Mouse (Mus musculus) hematopoietic multipotent progenitor cell, adult 10-12 weeks (in vitro differentiated cells): ENCODE results near the gene C2cd3. TPM values are rescaled to one million over a fixed set of nuclear protein-coding genes. Genes with fewer than 3 reads are reported as not detected.

Experiments used
- polyA plus RNA-seq: library from polyadenylated mRNA; stranded (reverse); fragments of >175 nt; gene quantifications from 2 replicates; pipeline ENCODE4 v1.2.3, GENCODE M21; 2012; ENCODE audit warnings: low replicate concordance

The C2cd3 gene
- 27.5 and 47.7 TPM in 2 replicates for polyA plus RNA-seq

DNA sequence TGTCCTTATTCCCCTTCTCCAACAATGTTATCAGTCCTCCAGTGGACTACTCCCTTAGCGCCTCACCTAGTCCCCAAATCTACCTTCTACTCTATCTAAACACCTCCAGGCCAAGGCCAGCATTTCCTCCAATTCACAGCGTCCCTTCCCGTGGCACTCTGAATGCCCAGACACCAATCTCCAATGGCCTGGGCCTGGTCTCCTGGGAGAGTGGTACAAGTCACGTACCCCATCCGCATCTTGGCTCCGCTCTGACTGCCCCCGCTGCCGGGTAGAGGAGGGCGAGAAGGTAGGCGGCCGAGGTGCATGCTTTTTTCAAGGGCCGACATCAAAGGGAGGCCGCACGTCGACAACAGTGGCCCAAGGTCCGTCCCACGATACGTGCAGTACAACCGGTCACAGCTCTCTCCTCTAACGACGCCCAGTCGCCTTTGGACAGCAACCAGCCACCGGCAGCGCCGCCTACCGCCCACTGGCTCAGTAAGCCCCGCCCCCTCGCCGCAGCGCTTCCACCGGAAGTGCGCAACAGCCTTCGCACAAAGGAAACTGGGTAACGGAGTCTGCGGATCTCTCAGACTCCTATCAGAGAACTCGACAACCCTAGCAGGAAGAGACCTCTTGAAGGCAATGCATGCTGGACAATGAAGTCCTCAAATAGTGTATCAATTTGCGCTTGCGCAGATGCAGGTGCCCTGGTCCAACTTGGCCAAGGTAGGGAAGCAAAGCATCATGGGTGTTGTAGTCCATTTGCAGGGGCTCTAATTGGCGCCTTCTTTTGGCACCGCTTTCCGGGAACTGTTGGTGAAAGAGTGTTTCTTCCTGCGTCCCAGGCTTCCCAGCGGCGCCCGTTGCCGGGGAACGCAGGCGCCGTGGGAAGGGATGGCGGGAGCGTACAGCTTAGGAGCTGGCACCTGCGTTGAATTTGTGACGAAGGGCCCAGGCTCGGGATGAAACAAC is at the start of gene C2cd3, which contains the start of gene Ppme1:
Gene C2cd3 (plus strand): TSS at position 739 of the 957 bp plus-strand sequence.
Gene Ppme1 (minus strand): TSS at position 813 of the 957 bp plus-strand sequence.

DNA sequence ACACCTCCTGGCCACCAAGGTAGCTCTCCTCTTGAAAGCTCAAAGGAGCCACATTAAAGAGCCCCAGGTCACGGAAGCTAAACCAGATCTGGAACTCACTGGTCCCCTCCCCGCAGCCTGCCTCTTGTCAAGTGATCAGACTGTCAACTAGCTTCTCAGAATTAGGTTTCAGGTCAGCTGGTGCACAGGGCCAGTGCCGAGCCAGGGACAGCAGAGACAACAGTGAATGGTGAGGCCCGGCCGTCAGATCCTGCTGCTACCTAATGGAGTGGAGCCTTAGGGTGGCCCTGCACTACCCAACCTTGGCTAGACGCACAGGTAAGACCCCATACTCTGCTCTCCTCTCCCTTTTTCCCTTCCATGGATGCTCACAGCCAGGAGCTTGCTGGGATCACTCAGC is 100.7 kb downstream of the C2cd3 start, which contains the start of gene Ucp3:
Gene Ucp3 (plus strand): TSS at position 214 of the 400 bp plus-strand sequence.

DNA sequence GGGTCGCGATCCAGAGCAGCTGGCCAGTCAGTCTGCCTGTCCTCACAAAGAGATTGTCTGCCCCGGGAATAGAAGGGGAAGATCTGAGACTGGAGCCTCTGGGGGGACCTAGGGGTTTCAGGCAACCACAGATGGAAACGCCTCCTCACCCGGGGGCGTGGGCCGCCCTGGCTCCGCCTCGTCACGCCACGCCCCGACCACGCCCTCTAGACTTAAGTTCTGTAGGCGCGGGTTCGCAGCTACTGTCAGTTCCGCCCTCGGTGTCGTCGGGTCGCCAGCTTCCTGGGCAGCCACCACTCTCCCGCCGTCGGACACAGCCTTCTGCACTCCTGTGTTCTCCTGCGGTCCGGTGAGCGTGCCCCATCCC is 121.1 kb downstream of the C2cd3 start, which contains the start of gene Ucp2:
Gene Ucp2 (plus strand): TSS at position 221 of the 367 bp plus-strand sequence.

DNA sequence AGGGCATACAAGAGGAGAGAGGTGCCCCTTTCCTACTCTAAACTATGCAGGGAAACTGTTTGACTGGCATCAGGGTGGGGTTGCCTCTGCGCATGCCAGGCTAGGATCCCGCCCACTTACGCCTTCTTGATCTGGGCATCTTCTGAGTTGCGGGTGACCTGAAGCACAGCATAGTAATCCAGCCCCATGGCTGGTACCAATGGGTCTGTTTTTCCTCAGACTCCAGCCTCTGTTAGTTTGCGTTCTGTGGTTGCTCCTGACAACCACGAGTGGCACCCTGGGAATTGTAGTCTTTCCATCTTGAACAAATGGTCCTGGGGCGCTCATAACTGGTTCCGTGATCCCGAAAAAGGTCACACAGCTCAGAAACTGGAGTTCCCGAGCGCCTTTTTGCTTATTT is 142.5 kb downstream of the C2cd3 start, which contains the start of gene Dnajb13:
Gene Dnajb13 (minus strand): TSS at position 388 of the 400 bp plus-strand sequence.

Other genes starting within 250 kb of the C2cd3 start
- gene Lipt2, start 213.0 kb upstream of the C2cd3 start, polyA plus RNA-seq: 1.9 and 4.6 TPM in 2 replicates
- not detected in 2 replicates for gene Kcne3, start 195.7 kb upstream of the C2cd3 start, polyA plus RNA-seq
- gene Pgm2l1, start 144.8 kb upstream of the C2cd3 start, polyA plus RNA-seq: 8.5 and 14.8 TPM in 2 replicates
- gene P4ha3, start 86.7 kb upstream of the C2cd3 start, polyA plus RNA-seq: 0.16 TPM in 1 of 2 replicates, not detected in the other
- 27.9 and 30.1 TPM in 2 replicates for gene Ppme1, start 74 bp downstream of the C2cd3 start, polyA plus RNA-seq
- 0.74 and 1.5 TPM in 2 replicates for gene Ucp3, start 100.8 kb downstream of the C2cd3 start, polyA plus RNA-seq
- gene Ucp2, start 121.1 kb downstream of the C2cd3 start, polyA plus RNA-seq: 1,213 and 1,443 TPM in 2 replicates
- gene Dnajb13, start 142.7 kb downstream of the C2cd3 start, polyA plus RNA-seq: 0.26 and 1.2 TPM in 2 replicates
- gene Coa4, start 164.8 kb downstream of the C2cd3 start, polyA plus RNA-seq: 3.2 and 8.6 TPM in 2 replicates
- 16.2 and 29.3 TPM in 2 replicates for gene Rab6a, start 235.2 kb downstream of the C2cd3 start, polyA plus RNA-seq
- gene Mrpl48, start 236.1 kb downstream of the C2cd3 start, polyA plus RNA-seq: 2.1 and 2.7 TPM in 2 replicates